Comparison of ENCODE assay signal across 7 mouse cellular contexts in genomic region chr11:23357226-23357625, GRCm38 (mm10). TPM values are rescaled to one million over a fixed set of nuclear protein-coding genes. Genes with fewer than 3 reads are reported as not detected.
A peak's percentile ranks its signal among the peaks of the same experiment; 100 is the strongest.
DNase-seq lines count a peak whose midpoint lies in the region; ATAC-seq and TF ChIP-seq lines count a peak whose summit lies in the region.
"Not testable (repeated sequence)": the region's sequence is repeated elsewhere in the genome, so short reads cannot be mapped to it uniquely, and the experiment has no call there.

No protein-coding gene starts in this region.

- H3K9ac ChIP-seq in ES-E14 (ENCODE audit: insufficient read depth, low read depth, low read length, poor library complexity, severe bottlenecking); hindbrain, postnatal 0 days (replicated peaks; ENCODE audit: low read length); kidney, postnatal 0 days (ENCODE audit: low read depth, low read length); liver, postnatal 0 days (replicated peaks); stomach, postnatal 0 days (ENCODE audit: low read length): not testable (repeated sequence)

- not testable (repeated sequence) for H3K4me2 ChIP-seq in hindbrain, postnatal 0 days (ENCODE audit: low read depth, low read length); kidney, postnatal 0 days (ENCODE audit: low read length); liver, postnatal 0 days (ENCODE audit: low read depth, low read length); stomach, postnatal 0 days (replicated peaks; ENCODE audit: low read depth)

- H3K4me1 ChIP-seq in ES-E14 (ENCODE audit: control insufficient read depth in 2 of 2, insufficient read depth in 2 of 2, low read length in 2 of 2, poor library complexity in 1 of 2); cerebellum, adult 2 months (ENCODE audit: control insufficient read depth, insufficient read depth, low read length); hindbrain, postnatal 0 days (ENCODE audit: insufficient read depth, low read length); kidney, postnatal 0 days (replicated peaks; ENCODE audit: insufficient read depth, low read length); liver, postnatal 0 days (ENCODE audit: insufficient read depth); stomach, postnatal 0 days (replicated peaks; ENCODE audit: control insufficient read depth, insufficient read depth): not testable (repeated sequence)

- not testable (repeated sequence) for TF ChIP-seq POLR2A in cerebellum, adult 2 months (IDR thresholded peaks at IDR 0.05; ENCODE audit: borderline replicate concordance, insufficient read depth, low read length)

- H3K27me3 ChIP-seq in cerebellum, adult 2 months (ENCODE audit: control insufficient read depth, insufficient read depth, low read length); hindbrain, postnatal 0 days (ENCODE audit: insufficient read depth, low read length); kidney, postnatal 0 days (ENCODE audit: insufficient read depth, low read length); liver, postnatal 0 days (ENCODE audit: insufficient read depth, low read length); stomach, postnatal 0 days (ENCODE audit: control insufficient read depth, insufficient read depth, low read length): not testable (repeated sequence)

- H3K36me3 ChIP-seq in ES-E14 (ENCODE audit: control insufficient read depth, insufficient read depth, low read length, poor library complexity, severe bottlenecking), result not testable (repeated sequence)
- H3K36me3 ChIP-seq in hindbrain, postnatal 0 days (ENCODE audit: insufficient read depth, low read length), result peaks cover 10% of the 10 kb centered on the region; the same call in 1 of the 2 replicates
- peaks cover 21% of the 10 kb centered on the region; the same call in 1 of the 2 replicates for H3K36me3 ChIP-seq in kidney, postnatal 0 days (ENCODE audit: insufficient read depth, low read length)
- H3K36me3 ChIP-seq in liver, postnatal 0 days (replicated peaks; ENCODE audit: insufficient read depth, low read length), result peaks cover 31% of the 10 kb centered on the region
- H3K36me3 ChIP-seq in stomach, postnatal 0 days (ENCODE audit: control insufficient read depth, insufficient read depth, low read length), result peaks cover 11% of the 10 kb centered on the region; the same call in 1 of the 2 replicates

- ATAC-seq in hindbrain, postnatal 0 days; kidney, postnatal 0 days (replicated peaks; ENCODE audit: low FRiP score, low read depth); liver, postnatal 0 days; stomach, postnatal 0 days (ENCODE audit: low FRiP score, low TSS enrichment): not testable (repeated sequence)

- peak; percentile 8 to 20 for DNase-seq in B cell, adult 2 months
- DNase-seq in ES-E14 (ENCODE audit: low read depth, low spot score); cerebellum, adult 2 months; hindbrain, postnatal 0 days (ENCODE audit: low spot score); kidney, postnatal 0 days (ENCODE audit: low spot score); liver, postnatal 0 days; stomach, postnatal 0 days (ENCODE audit: low spot score): not testable (repeated sequence)

- in situ Hi-C loops in ES-E14 (cut with MboI; ENCODE audit: low sequenced_read_pairs in 2 of 2, unreplicated experiment in 2 of 2), result not testable (repeated sequence)

- WGBS in cerebellum, adult 2 months, result 68% methylated on average over 5 of the region's 5 CpGs
- 70% methylated on average over 5 of the region's 5 CpGs for WGBS in hindbrain, postnatal 0 days
- WGBS in kidney, postnatal 0 days, result 66% methylated on average over 5 of the region's 5 CpGs
- WGBS in liver, postnatal 0 days (ENCODE audit: insufficient replicate concordance), result 58% methylated on average over 5 of the region's 5 CpGs
- 71% methylated on average over 5 of the region's 5 CpGs for WGBS in stomach, postnatal 0 days

- not testable (repeated sequence) for H3K27ac ChIP-seq in ES-E14 (ENCODE audit: insufficient read depth, low read depth, low read length, poor library complexity, severe bottlenecking); cerebellum, adult 2 months (ENCODE audit: insufficient read depth, low read length); hindbrain, postnatal 0 days; kidney, postnatal 0 days; liver, postnatal 0 days (ENCODE audit: low read depth); stomach, postnatal 0 days (replicated peaks)

- peak; percentile 8; the same call in 1 of the 2 replicates for TF ChIP-seq CTCF in cerebellum, adult 2 months (IDR thresholded peaks at IDR 0.05; ENCODE audit: borderline replicate concordance, insufficient read depth, low read depth, low read length)
- TF ChIP-seq CTCF in hindbrain, postnatal 0 days (IDR thresholded peaks at IDR 0.05; ENCODE audit: low read depth), result peak; percentile 29; the same call in 1 of the 2 replicates
- peak; percentile 46 for TF ChIP-seq CTCF in kidney, postnatal 0 days (IDR thresholded peaks at IDR 0.05; ENCODE audit: low read depth)
- peak; percentile 41 for TF ChIP-seq CTCF in liver, postnatal 0 days (IDR thresholded peaks at IDR 0.05; ENCODE audit: low read depth)
- peak; percentile 42 for TF ChIP-seq CTCF in stomach, postnatal 0 days (IDR thresholded peaks at IDR 0.05; ENCODE audit: low read depth)

- not testable (repeated sequence) for H3K9me3 ChIP-seq in ES-E14 (ENCODE audit: control insufficient read depth, insufficient read depth, low read depth, low read length); hindbrain, postnatal 0 days (ENCODE audit: low read length); kidney, postnatal 0 days (replicated peaks; ENCODE audit: low read length); liver, postnatal 0 days (ENCODE audit: low read length); stomach, postnatal 0 days (ENCODE audit: control insufficient read depth, low read length)

- not testable (repeated sequence) for H3K4me3 ChIP-seq in ES-E14 (ENCODE audit: insufficient read depth in 1 of 2, low read depth in 1 of 2, low read length in 2 of 2, poor library complexity in 1 of 2, severe bottlenecking in 1 of 2); cerebellum, adult 2 months (replicated peaks; ENCODE audit: insufficient read depth, low read depth, low read length); hindbrain, postnatal 0 days (ENCODE audit: low read length); kidney, postnatal 0 days (replicated peaks; ENCODE audit: low read depth, low read length); liver, postnatal 0 days (ENCODE audit: low read depth, low read length); stomach, postnatal 0 days (ENCODE audit: low read depth, low read length)

- TF ChIP-seq EP300 in liver, postnatal 0 days (IDR thresholded peaks at IDR 0.05; ENCODE audit: low read depth); stomach, postnatal 0 days (optimal IDR thresholded peaks at IDR 0.05): not testable (repeated sequence)

TF ChIP-seq in ES-E14, 5 proteins besides CTCF, POLR2A, EP300 and RAD21:
- TF ChIP-seq ZNF384 (IDR thresholded peaks at IDR 0.05; ENCODE audit: low read depth, low read length), result peak; percentile 52; the same call in 1 of the 2 replicates
TF ChIP-seq in ES-E14: peak in this region for 1; not testable (repeated sequence) for 4.

RNA-seq across cellular contexts. Expression of gene Usp34, which starts 50.5 kb away (rescaled TPM):
- total RNA-seq in ES-E14 (2012; rRNA removed), result 61.2 and 70.0 TPM in 2 replicates
- 51.1 and 57.2 TPM in 2 replicates for polyA plus RNA-seq in cerebellum, adult 2 months (2012; rRNA removed)
- total RNA-seq in hindbrain, postnatal 0 days (2014; rRNA removed), result 95.2 and 95.3 TPM in 2 replicates
- polyA plus RNA-seq in hindbrain, postnatal 0 days (2015; fragmentation: Nextera tagmentation; extraction: Ambion mirVana), result 24.5 and 26.7 TPM in 2 replicates
- polyA plus RNA-seq in kidney, postnatal 0 days (2015; fragmentation: Nextera tagmentation; extraction: Ambion mirVana), result 22.5 and 24.5 TPM in 2 replicates
- polyA plus RNA-seq in liver, postnatal 0 days (2015; fragmentation: Nextera tagmentation; extraction: Ambion mirVana), result 5.6 and 6.6 TPM in 2 replicates
- polyA plus RNA-seq in stomach, postnatal 0 days (2015; fragmentation: Nextera tagmentation; extraction: Ambion mirVana), result 11.8 and 12.8 TPM in 2 replicates
